Mouse (Mus musculus) spleen, adult 12 weeks (tissue): ENCODE data around the gene Hepacam.

ENCODE experiments used
- DNase-seq: peaks from one replicate; pipeline ENCODE4 v3.0.0; 2022; ENCODE audit warnings: low spot score

Gene Hepacam

DNA sequence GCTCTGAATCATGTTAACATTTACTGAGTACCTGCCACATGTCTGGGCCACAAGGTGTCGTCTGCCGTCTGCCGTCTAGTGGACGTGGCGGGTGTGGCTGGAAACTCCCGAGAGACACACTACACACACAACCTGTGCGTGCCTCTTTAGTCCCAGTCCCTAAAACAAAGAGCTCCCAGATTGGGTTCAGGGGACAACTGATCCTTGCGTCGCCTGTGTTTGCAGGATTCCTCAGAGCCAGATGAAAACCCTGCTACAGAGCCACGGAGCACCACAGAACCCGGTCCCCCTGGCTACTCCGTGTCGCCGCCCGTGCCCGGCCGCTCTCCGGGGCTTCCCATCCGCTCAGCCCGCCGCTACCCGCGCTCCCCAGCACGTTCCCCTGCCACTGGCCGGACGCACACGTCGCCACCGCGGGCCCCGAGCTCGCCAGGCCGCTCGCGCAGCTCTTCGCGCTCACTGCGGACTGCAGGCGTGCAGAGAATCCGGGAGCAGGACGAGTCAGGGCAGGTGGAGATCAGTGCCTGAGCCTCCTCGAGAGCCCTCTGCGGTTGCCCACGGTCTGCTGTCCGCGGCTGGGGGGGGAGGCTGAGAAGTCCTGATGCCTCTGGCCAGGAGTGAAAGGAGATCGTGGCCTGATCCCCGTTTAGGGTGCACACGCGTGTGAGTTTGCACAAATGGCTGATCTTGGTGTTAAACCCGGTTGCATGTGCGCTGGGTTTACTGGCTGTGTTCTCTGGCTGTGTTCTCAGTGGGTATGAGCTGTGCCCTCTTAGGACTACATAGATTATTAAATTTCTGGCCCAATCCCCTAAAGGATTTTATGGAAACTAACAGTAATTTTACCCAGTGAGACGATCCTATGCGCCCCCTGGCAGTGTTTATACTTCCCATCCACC, 17.4 kb downstream of the Hepacam start:
- DNase-seq, result no peak

DNA sequence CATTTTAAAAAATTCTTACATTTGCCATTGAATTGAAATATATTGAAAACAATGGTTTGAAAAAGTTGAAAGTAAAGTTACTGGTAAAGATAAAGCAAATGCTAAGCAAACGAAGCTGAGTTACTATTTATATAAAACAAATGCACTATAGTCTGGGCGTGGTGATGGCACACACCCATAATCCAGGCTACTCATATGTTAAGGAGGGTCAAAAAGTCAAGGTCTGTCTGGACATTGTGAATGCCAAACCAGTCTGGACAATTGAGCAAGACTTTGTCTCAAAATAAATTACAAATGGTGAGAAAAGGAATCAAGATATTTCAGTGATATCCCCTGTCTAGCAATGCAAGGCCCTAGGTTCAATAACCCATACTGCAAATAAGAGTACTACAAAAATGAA, 23.7 kb downstream of the Hepacam start:
- DNase-seq, result no peak

DNA sequence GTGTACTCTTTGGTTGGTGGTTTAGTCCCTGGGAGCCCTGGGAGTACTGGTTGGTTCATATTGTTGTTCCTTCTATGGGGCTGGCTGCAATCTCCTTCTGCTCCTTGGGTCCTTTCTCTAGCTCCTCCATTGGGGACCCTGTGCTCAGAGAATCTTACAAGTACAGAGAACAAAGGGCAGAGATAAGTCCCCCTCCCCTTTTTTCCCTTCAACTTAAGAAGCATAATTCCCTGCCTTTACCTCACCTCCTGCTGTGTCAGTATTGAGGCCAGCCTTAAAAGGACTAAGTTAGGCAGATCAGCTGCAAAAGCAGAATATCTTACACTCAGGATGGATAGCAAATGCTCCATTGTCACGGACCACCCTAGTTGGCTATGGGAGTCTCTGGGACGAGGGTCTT, 24.9 kb downstream of the Hepacam start:
- DNase-seq, result no peak

DNA sequence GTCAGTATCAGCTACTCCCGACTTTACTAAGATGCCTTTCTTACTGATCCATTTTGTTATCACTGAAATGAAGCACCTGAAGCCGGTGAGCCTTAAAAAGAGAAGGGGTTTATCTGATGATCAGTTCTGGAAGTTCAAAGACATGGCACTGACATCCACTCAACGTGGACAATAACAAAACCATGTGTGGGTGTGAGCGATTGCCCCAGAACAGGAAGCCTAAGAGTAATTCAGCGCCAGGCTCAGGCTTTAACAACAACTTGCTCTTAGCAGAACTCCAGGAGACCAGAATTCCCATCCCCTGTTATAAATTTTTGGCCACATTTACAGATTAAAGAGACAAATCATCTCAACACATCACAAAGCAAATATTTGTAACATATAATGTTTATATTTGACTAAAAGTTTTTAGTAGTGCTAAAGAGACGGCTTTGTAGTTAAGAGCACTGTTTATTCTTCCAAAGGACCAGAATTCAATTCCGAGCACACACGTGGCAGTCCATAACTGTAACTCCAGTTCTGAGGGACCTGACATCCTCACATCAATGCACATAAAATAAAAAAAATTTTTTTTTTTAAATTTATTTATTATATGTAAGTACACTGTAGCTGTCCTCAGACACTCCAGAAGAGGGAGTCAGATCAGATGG, 26.5 kb downstream of the Hepacam start:
- DNase-seq, result no peak

DNA sequence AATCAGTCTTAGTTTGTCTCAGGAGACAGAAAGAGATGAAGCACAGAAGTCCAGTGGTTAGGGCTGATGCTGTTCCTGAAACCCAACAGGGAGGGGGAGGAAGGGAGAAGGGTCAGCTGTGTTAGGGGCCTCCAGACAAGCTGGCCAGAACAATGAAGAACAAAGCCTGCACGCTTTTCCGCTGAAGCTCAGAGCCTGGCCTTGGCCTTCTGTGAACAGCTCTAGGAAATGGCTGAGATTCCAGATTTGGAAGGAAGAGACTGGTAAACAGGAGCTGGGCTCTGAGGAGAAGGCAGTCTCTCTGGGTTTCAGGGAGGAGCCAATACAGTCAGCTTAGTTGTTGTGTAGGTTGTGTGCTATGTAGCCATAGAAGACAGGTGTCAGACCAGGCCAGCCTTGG, 33.4 kb downstream of the Hepacam start:
- no peak for DNase-seq

DNA sequence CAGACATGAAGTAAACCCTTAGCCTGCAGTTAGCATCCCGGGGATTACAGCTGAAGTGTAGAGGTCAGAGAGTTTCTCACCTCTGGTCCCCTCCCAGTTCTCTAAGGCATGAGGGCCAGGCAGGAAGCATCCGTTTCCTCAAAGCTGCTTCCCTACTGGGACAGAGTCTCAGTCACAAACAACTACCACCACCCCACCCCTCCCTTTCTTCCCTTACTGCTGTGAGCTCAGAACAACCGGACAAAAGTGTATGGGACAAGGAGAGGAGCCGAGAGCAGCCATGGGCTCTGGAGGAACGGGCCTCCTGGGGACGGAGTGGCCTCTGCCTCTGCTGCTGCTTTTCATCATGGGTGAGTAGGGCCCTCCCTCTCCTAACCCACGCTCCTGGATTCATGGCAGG, 34.7 kb downstream of the Hepacam start, which contains the start of gene Robo4:
Gene Robo4 (plus strand): TSS at position 96 of the 400 bp plus-strand sequence.
- no peak for DNase-seq

DNA sequence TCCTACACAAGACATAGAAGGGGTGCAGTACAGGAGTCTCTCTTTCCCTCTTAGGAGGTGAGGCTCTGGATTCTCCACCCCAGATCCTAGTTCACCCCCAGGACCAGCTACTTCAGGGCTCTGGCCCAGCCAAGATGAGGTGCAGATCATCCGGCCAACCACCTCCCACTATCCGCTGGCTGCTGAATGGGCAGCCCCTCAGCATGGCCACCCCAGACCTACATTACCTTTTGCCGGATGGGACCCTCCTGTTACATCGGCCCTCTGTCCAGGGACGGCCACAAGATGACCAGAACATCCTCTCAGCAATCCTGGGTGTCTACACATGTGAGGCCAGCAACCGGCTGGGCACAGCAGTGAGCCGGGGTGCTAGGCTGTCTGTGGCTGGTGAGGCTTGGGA, 35.4 kb downstream of the Hepacam start:
- DNase-seq, result no peak

DNA sequence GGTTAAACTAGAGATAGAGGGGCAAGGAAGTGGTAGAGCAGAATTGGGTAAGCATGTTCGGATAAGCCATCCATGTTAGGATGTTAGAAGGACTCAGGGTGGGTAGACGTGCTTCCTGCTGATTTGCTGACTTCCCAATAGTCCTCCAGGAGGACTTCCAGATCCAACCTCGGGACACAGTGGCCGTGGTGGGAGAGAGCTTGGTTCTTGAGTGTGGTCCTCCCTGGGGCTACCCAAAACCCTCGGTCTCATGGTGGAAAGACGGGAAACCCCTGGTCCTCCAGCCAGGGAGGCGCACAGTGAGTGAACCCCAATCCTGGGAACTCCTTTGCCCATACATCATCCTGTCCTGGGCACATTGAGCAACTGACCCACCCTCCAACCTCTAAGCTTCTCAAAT, 35.9 kb downstream of the Hepacam start:
- no peak for DNase-seq

DNA sequence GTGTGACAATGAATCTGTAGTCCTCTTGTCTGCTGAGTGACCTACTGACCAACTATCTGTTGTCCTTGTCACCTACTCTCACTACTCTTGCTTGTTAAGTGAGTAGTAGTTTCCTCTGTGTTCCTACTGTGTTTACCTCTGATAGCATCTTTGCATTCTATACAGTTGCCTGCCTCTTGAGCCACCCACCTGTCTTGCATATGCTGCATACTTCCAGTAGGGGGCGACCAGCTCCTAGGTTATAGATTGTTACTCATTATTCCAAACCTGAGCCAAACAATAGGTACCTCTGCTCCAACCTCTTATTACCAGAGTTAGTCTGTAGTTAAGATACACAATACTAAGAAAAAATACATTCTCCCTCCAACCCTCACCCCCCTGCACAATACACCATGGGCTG, 39.2 kb downstream of the Hepacam start:
- DNase-seq, result no peak

DNA sequence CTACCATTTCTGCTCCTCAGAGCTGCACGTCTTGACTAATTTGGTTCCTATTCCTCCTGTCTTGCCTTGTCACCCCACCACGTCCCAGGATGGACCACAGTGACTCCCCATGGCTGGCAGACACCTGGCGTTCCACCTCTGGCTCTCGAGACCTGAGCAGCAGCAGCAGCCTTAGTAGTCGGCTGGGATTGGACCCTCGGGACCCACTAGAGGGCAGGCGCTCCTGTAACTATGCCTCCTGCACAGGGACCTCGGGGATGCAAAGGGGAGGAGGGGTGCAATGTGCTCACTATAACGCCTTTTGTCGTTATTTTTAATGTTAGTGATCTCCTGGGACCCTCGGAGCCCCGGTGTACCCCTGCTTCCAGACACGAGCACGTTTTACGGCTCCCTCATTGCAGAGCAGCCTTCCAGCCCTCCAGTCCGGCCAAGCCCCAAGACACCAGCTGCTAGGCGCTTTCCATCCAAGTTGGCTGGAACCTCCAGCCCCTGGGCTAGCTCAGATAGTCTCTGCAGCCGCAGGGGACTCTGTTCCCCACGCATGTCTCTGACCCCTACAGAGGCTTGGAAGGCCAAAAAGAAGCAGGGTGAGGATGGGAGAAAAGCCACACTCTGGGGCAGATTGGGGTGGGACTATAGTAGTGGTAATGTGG, 40.8 kb downstream of the Hepacam start:
- DNase-seq, result no peak

DNA sequence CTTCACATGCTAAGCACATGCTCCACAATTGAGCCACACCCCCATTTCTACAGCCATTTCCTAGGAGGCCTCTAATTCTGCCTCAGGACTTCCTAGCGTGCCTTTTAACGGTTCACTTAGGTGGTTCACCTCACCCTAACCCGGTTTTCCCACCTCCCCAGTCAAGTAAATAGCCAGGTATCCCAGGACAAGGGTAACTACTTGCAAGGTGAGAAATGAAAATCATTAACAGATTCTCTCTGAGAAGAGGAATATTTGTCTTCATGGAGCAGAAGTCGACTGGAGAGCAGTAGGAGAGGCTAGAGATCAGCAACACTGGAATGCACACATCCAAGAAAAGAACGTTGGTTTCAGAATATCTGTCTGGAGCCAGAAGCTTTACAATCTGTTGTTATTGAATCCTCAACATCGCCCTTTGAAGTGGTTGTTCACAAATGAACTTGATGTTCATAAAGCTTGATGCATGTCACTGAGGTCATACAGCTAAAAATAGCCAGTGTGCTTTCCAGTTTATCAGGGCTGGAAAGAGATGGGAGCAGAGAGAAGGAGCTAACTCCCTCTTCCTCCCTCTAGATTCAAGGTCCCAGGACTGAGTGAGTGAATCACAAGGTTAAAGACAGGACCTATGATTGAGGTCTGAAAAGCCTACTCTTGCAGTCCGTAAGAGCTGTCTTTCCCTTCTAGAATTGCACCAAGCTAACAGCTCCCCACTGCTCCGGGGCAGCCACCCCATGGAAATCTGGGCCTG, 42.7 kb downstream of the Hepacam start:
- no peak for DNase-seq

DNA sequence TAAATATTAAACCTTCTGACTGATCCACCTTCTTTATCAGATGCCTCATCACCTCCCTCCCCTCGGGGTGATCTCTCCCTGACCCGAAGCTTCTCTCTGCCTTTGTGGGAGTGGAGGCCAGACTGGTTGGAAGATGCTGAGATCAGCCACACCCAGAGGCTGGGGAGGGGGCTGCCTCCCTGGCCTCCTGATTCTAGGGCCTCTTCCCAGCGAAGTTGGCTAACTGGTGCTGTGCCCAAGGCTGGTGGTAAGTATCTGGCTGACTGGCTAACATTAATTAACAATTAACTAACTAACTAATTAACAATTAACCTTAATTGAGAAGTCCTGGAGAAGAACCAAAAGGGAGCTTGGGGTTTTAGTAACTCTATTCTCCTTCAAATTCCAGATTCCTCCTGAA, 45.8 kb downstream of the Hepacam start:
- no peak for DNase-seq

DNA sequence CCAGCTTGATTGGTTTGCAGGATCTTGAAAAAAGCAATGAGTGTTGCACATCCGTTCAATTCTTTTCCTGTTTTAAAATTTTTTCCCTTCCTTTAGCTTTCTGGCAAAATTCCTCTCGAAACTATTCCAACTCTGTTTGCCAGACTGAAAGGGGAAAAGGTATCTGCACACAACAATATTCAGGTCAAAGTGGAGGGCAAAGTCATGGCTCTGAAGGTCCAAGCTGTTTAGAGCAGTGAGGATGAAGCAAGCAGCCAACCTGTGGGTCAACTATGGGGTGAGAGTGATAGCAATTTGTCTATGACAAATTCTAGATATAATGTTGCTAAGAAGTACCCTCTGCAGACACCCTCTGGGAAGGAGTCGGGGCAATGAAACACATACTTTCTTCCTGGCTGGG, 47.5 kb downstream of the Hepacam start:
- DNase-seq, result no peak

DNA sequence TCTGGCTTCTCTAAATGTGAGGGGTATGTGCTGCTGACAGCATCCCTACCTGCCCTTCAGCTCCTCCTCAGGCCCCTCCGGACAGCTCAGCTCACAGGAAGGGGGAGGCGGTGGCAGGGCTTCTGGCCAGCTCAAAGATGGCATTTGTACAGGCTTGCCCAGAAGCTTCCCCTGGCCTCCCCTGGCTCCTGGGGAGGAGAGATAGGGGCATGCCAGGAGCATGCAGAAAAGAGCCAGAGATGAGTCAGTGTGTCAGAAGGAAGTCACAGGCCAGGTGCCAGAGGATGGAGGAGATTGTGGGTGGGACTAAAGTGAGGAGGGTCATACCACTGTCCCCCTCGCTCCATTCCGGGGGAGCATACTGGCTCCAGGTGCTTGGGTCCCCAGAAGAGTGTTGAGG, 51.6 kb downstream of the Hepacam start:
- no peak for DNase-seq

DNA sequence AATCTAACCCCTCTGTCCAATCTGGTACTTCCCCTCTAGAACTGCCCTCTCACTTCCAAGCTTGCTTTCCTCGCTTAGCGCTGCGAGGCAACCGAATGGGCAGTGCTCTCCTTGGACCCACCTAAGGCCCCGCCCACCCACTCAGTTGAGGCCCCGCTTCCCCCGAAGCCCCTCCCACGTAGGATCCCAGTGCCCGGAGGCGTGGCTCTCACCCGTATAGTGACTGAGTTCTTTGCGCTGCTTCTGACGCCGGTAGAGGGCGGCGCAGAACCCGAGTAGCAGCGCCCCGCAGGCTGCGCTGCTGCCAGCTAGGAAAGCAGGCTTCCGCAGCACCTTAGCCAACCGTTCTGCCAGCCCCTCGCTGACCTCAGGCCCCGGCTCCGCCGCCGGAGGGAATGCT, 53.5 kb downstream of the Hepacam start:
- peak; percentile 55 for DNase-seq

DNA sequence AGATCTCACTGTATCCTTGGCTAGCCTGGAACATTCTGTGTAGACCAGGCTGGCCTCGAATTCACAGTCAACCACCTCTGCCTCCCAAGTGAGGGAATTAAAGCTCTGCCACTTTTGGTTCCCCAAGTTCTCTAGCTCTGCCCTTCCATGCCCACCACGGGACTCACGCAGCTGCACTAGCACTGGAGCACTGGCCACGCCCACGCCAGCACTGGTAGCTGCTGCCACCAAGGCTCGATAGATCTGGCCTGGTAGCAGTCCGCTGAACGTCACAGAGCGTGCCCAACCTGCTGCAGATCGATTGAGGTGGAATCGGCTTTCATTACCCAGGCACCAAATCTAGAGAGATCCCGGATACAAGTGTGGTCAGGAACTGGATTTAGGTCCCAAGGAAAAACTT, 54.1 kb downstream of the Hepacam start:
- DNase-seq, result no peak

DNA sequence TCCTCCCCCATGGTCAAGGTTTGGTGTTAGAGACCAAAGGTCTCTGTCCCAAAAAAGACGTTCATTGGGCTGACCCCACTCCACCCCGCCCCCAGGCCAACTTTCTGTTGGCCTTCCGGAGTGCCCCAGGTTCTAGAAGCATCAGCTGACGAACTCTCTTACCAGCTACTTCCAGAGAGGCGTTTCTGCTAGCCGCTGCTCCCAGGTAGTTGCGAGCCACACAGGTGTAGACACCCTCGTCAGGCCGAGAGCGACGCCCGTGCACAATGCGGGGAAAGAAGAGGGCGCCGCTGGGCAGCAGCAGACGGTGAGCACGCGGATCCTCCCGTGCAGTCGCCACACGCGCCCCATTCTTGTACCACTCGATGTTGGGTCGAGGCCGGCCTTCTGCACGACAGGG, 62.2 kb downstream of the Hepacam start:
- DNase-seq, result no peak

DNA sequence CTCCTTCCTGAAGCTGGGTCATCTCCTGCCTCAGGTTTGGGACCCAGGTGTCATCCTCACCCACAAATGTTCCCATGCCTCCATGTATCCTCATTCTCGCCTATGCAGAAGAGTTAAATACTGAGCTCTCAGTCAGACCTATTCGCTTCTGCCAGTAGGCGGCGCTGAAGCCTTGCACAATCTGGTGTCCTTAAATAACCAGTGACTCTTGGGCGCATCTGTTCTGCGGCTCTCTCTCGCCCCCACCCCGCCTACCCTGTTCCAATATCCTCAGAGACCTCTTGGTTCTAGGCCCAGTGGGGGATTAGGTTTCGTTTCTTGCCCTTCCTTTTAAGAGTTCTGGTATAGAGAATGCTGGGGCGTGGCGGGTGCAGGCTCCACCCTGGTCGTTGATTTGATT, 63.4 kb downstream of the Hepacam start:
- DNase-seq, result peak; percentile 43

DNA sequence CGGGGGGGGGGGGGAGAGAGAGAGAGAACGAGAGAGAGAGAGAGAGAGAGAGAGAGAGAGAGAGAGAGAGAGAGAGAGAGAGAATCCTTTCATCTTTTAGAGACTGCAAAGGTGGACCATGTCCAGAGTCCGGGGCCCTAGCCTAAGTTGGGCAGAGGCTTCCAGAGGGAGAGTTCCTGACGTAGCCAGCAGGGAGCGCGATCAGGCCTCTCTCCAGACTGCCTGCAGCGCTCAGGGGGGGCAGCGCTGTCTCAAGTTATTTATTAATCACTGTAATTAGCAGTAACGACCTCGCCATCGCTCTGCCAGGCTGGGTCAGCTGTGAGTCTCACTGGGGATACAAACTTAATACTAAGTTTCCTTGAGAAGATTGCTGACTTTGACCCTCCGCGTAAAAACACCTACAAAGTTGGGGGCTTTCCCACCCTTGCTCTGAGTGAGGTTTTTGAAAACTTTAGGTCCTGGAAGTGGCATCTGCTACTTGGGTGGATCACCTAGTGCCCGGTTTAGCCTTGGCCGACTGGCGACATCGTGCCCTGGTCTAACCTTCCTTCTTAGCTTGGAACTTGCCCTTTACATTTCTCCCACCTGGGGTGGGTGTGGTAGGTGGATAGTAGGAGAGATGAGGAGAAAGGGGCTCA, 65.0 kb downstream of the Hepacam start:
- no peak for DNase-seq

DNA sequence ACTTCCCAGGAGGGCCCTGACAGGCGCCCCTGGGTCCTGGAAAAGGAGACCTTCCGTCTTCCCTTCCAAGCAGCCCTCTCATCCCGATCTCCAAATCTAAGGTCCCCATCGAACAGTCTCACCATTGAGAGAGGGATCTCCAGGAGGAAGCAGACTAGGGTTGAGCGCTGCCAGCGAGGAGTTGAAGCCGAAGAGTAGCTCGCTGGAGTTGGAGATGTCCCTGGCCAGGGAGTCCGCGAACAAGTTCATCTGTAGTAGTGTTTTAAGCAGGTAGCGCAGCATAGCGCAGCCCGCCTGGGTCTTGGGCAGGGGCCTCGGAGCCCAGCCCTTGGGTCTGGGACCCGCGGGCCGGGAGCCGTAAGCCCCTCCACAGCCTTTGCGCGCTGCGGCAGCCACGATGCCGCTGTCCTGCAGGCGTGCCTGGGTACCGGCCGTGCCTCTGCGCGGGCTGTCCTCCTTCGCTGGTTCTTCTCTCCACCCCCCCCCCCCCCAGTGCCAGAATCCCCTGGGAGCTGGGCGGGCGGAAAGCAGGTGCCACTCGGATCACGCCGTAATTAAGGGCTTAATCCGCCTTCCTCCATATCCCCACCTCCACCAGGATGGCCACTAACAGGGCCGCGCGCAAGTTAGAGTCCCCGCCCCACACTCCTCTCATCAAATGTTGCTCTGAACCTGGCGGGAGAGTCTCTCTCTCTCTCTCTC, 65.7 kb downstream of the Hepacam start, which contains the start of gene Robo3:
Gene Robo3 (minus strand): TSS at position 527 of the 702 bp plus-strand sequence.
- DNase-seq, result no peak
